Mouse (Mus musculus) testis, adult 2 months (tissue): ENCODE measurements around the gene Creb3l2.

Source experiments
- CTCF ChIP-seq: fragments of 200-500 bp; IDR thresholded peaks from 2 replicates; pipeline ENCODE4 v1.5.1; 2012; ENCODE audit warnings: low read depth, mild to moderate bottlenecking, inconsistent platforms, low read length, moderate library complexity; ENCODE audit not compliant: control insufficient read depth, insufficient read depth, insufficient replicate concordance
- POLR2A ChIP-seq: fragments of 200-500 bp; IDR thresholded peaks from 2 replicates; pipeline ENCODE4 v1.6.1; 2012; ENCODE audit warnings: low read depth, mild to moderate bottlenecking, inconsistent platforms, low read length, moderate library complexity; ENCODE audit not compliant: control insufficient read depth

GRCm38 (mm10) chr6:37326603-37326955, 115.4 kb downstream of the Creb3l2 start:
- TF ChIP-seq POLR2A (no peak), CTCF (no peak)
